Mouse (Mus musculus): ENCODE measurements at regions not wholly inside any gene's neighbourhood (a gene's known extent, or its start where the extent isn't known, plus 50 kb on each side); places are given as distances from the start of the nearest gene placed in this dataset.

DNA sequence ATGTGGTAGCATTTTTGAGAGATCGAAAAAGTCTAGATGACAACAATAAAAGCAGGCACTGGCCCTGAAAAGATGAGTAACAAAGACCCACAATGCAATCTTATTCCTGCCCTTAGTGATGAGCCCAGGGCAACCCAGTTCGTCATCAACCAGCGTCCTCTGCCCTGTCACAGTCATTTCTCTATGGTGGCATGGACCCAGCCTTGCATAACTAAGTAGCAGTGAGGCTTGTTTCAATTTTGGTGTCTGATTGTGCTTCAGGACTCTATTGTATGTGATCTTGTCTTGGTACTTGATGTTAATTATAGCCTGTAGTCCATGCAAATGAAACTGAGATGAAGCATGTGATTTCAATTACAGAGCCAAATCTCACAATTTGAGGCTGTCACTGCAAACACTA lies 412.3 kb upstream of the Negr1 start:
- Histone ChIP-seq H3K4me3 (ENCODE audit: low read depth, low read length) (no peak overlapping the region), H3K9me3 (ENCODE audit: control insufficient read depth, low read length) (no peaks in the 10 kb centered on the region), H3K9ac (ENCODE audit: low read length) (no peak overlapping the region), H3K36me3 (ENCODE audit: control insufficient read depth, insufficient read depth, low read length) (no peaks in the 10 kb centered on the region), H3K27me3 (ENCODE audit: control insufficient read depth, insufficient read depth, low read length) (no peaks in the 10 kb centered on the region), H3K27ac (replicated peaks; ENCODE audit: low read depth, low read length) (no peak overlapping the region), H3K4me1 (ENCODE audit: control insufficient read depth, insufficient read depth, low read length) (no peaks in the 10 kb centered on the region), H3K4me2 (ENCODE audit: low read depth, severe bottlenecking) (no peak overlapping the region)
- ATAC-seq (ENCODE audit: insufficient number of reproducible peaks, low FRiP score, low TSS enrichment, low read depth): no peak
- no peak for DNase-seq (ENCODE audit: low spot score)
- WGBS: 90% methylated on average over 3 of the region's 3 CpGs

DNA sequence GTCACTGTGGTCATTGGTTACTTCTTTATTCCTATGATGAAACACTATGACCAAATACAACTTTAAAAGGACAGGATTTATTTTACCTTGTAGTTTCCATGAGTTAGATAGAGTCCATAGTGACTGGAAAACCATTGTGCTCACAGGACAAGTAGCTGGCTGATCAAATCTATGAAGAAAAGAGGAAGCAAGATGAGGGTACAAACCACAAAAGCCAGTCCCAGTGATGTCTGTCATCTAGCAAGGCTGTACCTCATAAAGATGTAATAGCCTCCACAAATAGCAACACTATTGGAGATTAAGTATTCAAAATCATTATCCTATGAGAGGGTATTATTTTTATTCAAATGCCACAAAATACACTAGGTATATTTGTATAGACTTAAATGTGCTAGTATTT lies 391.5 kb upstream of the Negr1 start:
- ATAC-seq (ENCODE audit: insufficient number of reproducible peaks, low FRiP score, low TSS enrichment, low read depth) (no peak), DNase-seq (ENCODE audit: low spot score) (no peak)
- H3K27ac ChIP-seq (replicated peaks; ENCODE audit: low read depth, low read length): no peak overlapping the region
- no peak overlapping the region for H3K4me2 ChIP-seq (ENCODE audit: low read depth, severe bottlenecking)
- no peak overlapping the region for H3K9ac ChIP-seq (ENCODE audit: low read length)
- H3K4me3 ChIP-seq (ENCODE audit: low read depth, low read length): no peak overlapping the region
- no peaks in the 10 kb centered on the region for H3K27me3 ChIP-seq (ENCODE audit: control insufficient read depth, insufficient read depth, low read length)
- no peaks in the 10 kb centered on the region for H3K9me3 ChIP-seq (ENCODE audit: control insufficient read depth, low read length)
- H3K4me1 ChIP-seq (ENCODE audit: control insufficient read depth, insufficient read depth, low read length): no peaks in the 10 kb centered on the region
- H3K36me3 ChIP-seq (ENCODE audit: control insufficient read depth, insufficient read depth, low read length): no peaks in the 10 kb centered on the region

DNA sequence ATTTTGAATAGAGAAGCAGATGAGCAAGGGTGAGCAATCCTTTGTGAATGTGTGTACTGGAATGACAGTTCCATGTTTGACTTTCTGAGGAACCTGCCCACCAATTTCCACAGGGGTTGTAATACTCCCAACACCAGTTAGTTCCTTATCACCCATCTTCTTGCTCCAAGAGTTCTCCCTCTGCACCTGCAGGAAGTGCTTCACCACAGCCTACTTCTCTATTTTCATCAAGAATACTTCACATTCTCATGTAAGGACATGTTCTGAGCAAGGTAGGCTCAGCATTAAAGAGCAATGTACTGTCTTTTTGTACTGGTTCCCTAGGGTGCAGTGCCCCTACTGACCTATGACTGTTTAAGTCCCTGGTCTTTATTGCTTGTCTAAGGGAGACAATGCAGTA lies 362.9 kb upstream of the Negr1 start:
- H3K27ac ChIP-seq (replicated peaks; ENCODE audit: low read depth, low read length): no peak overlapping the region

DNA sequence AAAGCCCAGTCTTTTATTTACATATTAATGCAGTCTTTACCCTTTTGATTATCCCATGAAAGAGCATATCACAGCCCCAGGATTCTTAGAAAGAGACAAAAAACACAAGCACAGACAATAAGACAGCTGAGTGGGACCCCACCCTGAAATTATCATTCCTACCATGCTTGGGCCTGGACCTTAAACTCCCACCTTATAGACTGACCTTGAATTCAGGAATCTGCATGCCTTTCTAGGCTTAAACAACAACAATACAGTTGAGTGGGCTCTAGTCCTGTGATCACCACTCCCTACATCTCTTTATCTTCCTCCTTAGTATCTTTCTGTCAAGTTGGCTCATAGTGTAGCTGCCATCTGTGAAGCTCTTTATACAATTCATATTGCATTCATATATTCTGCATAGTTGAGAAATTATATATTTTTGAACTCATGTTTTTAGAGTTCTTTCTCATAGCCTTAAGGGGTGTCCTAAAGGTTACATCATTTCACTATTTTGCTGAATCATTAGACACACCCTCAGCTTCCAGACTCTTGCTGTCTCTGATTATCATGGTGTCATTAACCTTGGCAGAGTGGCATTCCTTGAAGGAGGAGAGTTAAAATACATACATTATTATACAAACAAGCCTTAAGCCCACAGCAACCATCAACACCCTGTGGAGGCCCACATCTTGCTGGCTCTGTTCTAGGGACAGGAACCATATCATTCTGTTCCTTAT lies 361.7 kb upstream of the Negr1 start:
- Histone ChIP-seq H3K9ac (ENCODE audit: low read length) (no peak overlapping the region), H3K9me3 (ENCODE audit: control insufficient read depth, low read length) (no peaks in the 10 kb centered on the region), H3K4me3 (ENCODE audit: low read depth, low read length) (no peak overlapping the region), H3K36me3 (ENCODE audit: control insufficient read depth, insufficient read depth, low read length) (no peaks in the 10 kb centered on the region), H3K4me2 (ENCODE audit: low read depth, severe bottlenecking) (no peak overlapping the region), H3K4me1 (ENCODE audit: control insufficient read depth, insufficient read depth, low read length) (no peaks in the 10 kb centered on the region), H3K27ac (replicated peaks; ENCODE audit: low read depth, low read length) (no peak overlapping the region), H3K27me3 (ENCODE audit: control insufficient read depth, insufficient read depth, low read length) (no peaks in the 10 kb centered on the region)
- no peak for ATAC-seq (ENCODE audit: insufficient number of reproducible peaks, low FRiP score, low TSS enrichment, low read depth)
- no peak for DNase-seq (ENCODE audit: low spot score)

More for the DNA sequence above, 362.9 kb upstream of the Negr1 start:
- H3K4me2 ChIP-seq (ENCODE audit: low read depth, severe bottlenecking): no peak overlapping the region
- no peaks in the 10 kb centered on the region for H3K36me3 ChIP-seq (ENCODE audit: control insufficient read depth, insufficient read depth, low read length)
- no peaks in the 10 kb centered on the region for H3K4me1 ChIP-seq (ENCODE audit: control insufficient read depth, insufficient read depth, low read length)
- H3K9ac ChIP-seq (ENCODE audit: low read length): no peak overlapping the region
- DNase-seq (ENCODE audit: low spot score): no peak
- H3K27me3 ChIP-seq (ENCODE audit: control insufficient read depth, insufficient read depth, low read length): no peaks in the 10 kb centered on the region
- H3K9me3 ChIP-seq (ENCODE audit: control insufficient read depth, low read length): no peaks in the 10 kb centered on the region
- no peak for ATAC-seq (ENCODE audit: insufficient number of reproducible peaks, low FRiP score, low TSS enrichment, low read depth)
- no peak overlapping the region for H3K4me3 ChIP-seq (ENCODE audit: low read depth, low read length)

DNA sequence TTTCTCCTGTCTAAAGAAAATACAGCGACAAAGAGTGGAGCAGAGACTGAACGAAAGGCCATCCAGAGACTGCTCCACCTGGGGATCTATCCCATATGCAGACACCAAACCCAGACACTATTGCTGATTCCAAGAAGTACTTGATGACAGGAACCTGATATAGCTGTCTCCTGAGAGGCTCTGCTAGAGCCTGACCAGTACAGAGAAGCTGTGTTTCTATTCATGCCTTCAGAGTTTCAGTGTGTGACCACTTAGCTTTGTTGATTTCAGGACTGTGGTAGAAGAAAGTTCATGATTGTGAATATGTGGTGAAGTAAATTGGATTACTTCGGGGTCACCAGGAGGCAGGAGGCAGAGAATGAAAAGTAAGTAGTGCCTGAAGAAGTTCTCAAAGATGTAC lies 356.3 kb upstream of the Negr1 start:
- Histone ChIP-seq H3K36me3 (ENCODE audit: control insufficient read depth, insufficient read depth, low read length) (no peaks in the 10 kb centered on the region), H3K4me3 (ENCODE audit: low read depth, low read length) (no peak overlapping the region), H3K9me3 (ENCODE audit: control insufficient read depth, low read length) (no peaks in the 10 kb centered on the region), H3K27me3 (ENCODE audit: control insufficient read depth, insufficient read depth, low read length) (no peaks in the 10 kb centered on the region), H3K4me1 (ENCODE audit: control insufficient read depth, insufficient read depth, low read length) (no peaks in the 10 kb centered on the region), H3K4me2 (ENCODE audit: low read depth, severe bottlenecking) (no peak overlapping the region), H3K27ac (replicated peaks; ENCODE audit: low read depth, low read length) (no peak overlapping the region), H3K9ac (ENCODE audit: low read length) (no peak overlapping the region)
- ATAC-seq (ENCODE audit: insufficient number of reproducible peaks, low FRiP score, low TSS enrichment, low read depth) (no peak), DNase-seq (ENCODE audit: low spot score) (no peak)
- 86% methylated on average over 3 of the region's 3 CpGs for WGBS

DNA sequence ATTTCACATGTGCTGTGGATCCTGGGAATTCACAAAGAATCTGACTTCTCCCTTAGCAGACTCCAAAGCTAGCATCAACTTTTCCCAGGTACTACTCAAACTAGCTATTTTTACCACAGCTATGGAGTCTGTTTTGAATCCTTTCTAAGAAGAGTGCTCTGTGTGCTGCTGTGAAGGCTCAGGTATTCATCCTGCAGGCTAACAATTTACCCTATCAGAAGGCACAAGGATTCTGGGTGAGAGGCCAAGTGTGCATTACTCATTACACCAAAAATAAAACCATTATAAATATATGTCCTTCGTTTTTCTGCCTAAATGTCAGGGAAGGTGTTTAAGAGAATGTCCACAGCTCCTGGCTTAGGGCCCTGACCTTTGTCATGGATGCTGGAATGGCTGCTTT lies 353.2 kb upstream of the Negr1 start:
- no peak overlapping the region for H3K27ac ChIP-seq (replicated peaks; ENCODE audit: low read depth, low read length)
- ATAC-seq (ENCODE audit: insufficient number of reproducible peaks, low FRiP score, low TSS enrichment, low read depth) (no peak), DNase-seq (ENCODE audit: low spot score) (no peak)
- H3K4me1 ChIP-seq (ENCODE audit: control insufficient read depth, insufficient read depth, low read length): no peaks in the 10 kb centered on the region
- no peak overlapping the region for H3K4me3 ChIP-seq (ENCODE audit: low read depth, low read length)
- H3K9me3 ChIP-seq (ENCODE audit: control insufficient read depth, low read length): no peaks in the 10 kb centered on the region
- no peak overlapping the region for H3K9ac ChIP-seq (ENCODE audit: low read length)
- H3K4me2 ChIP-seq (ENCODE audit: low read depth, severe bottlenecking): no peak overlapping the region
- WGBS: 45% methylated on average over 1 of the region's 1 CpGs
- no peaks in the 10 kb centered on the region for H3K36me3 ChIP-seq (ENCODE audit: control insufficient read depth, insufficient read depth, low read length)
- H3K27me3 ChIP-seq (ENCODE audit: control insufficient read depth, insufficient read depth, low read length): no peaks in the 10 kb centered on the region

DNA sequence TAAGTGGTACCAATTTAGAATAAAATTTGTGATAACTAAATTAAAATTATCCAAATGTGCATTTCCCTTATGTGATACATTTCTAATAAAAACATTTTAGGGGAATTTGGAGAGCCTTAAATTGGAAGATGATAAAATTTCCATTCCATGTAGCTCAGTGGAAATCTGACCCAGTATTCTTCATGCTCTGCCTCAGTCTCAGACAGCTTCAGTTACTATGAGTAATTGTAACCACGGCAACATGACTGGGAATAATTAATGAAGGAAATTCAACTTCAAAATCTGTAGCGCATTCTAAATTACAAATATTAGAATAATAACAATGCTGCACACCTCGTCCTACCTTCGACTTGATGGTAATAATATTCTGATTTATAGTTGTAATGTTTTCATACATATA lies 350.8 kb upstream of the Negr1 start:
- Histone ChIP-seq H3K27me3 (ENCODE audit: control insufficient read depth, insufficient read depth, low read length) (no peaks in the 10 kb centered on the region), H3K9me3 (ENCODE audit: control insufficient read depth, low read length) (no peaks in the 10 kb centered on the region), H3K4me1 (ENCODE audit: control insufficient read depth, insufficient read depth, low read length) (no peaks in the 10 kb centered on the region), H3K36me3 (ENCODE audit: control insufficient read depth, insufficient read depth, low read length) (no peaks in the 10 kb centered on the region), H3K27ac (replicated peaks; ENCODE audit: low read depth, low read length) (no peak overlapping the region), H3K4me3 (ENCODE audit: low read depth, low read length) (no peak overlapping the region), H3K9ac (ENCODE audit: low read length) (no peak overlapping the region), H3K4me2 (ENCODE audit: low read depth, severe bottlenecking) (no peak overlapping the region)
- ATAC-seq (ENCODE audit: insufficient number of reproducible peaks, low FRiP score, low TSS enrichment, low read depth): no peak
- DNase-seq (ENCODE audit: low spot score): no peak
- WGBS: 90% methylated on average over 4 of the region's 4 CpGs

DNA sequence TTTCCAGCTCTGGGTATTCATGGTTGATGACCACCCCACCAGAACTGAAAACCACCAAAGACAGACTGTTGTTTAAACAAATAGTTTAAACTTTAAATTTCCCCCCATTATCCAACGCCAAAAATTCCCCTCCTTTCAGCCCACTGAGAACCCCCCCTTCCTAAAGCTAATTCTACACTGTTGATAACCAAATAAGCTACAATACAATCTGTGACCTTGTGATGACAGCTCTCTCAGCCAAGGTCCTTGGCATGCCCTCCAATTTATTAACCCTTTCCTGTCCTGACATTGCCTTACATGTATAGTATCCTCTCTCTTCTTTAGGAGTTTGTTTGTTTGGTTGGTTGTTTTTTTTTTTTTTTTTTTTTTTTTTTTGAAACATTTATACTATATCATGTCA lies 346.8 kb upstream of the Negr1 start:
- WGBS: 69% methylated on average over 1 of the region's 1 CpGs
- ATAC-seq (ENCODE audit: insufficient number of reproducible peaks, low FRiP score, low TSS enrichment, low read depth): no peak
- no peaks in the 10 kb centered on the region for H3K4me1 ChIP-seq (ENCODE audit: control insufficient read depth, insufficient read depth, low read length)

DNA sequence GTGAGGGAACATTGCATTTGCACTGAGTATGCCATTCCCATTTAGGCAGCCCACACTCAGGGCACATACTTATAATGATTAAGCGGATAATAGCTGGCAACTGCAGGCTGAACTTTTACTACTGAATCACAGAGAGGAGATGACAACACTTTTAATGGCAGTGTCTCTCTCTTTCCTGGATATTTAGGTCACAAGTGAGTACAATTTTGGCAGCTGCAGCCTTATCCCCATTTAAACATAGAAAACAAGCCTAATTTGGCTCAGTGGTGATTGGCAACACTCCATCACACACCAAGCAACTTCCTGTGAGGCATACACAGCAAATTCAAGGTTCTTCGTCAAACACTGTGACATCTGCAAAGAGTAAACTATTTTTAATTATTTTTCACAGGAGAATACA lies 329.5 kb upstream of the Negr1 start:
- no peaks in the 10 kb centered on the region for H3K36me3 ChIP-seq (ENCODE audit: control insufficient read depth, insufficient read depth, low read length)
- no peak overlapping the region for H3K27ac ChIP-seq (replicated peaks; ENCODE audit: low read depth, low read length)
- H3K9me3 ChIP-seq (ENCODE audit: control insufficient read depth, low read length): no peaks in the 10 kb centered on the region
- ATAC-seq (ENCODE audit: insufficient number of reproducible peaks, low FRiP score, low TSS enrichment, low read depth) (no peak), DNase-seq (ENCODE audit: low spot score) (no peak)
- 88% methylated on average over 2 of the region's 2 CpGs for WGBS
- H3K27me3 ChIP-seq (ENCODE audit: control insufficient read depth, insufficient read depth, low read length): no peaks in the 10 kb centered on the region
- H3K4me3 ChIP-seq (ENCODE audit: low read depth, low read length): no peak overlapping the region
- no peak overlapping the region for H3K9ac ChIP-seq (ENCODE audit: low read length)
- H3K4me1 ChIP-seq (ENCODE audit: control insufficient read depth, insufficient read depth, low read length): no peaks in the 10 kb centered on the region
- H3K4me2 ChIP-seq (ENCODE audit: low read depth, severe bottlenecking): no peak overlapping the region

More for the DNA sequence above, 346.8 kb upstream of the Negr1 start:
- no peak overlapping the region for H3K4me3 ChIP-seq (ENCODE audit: low read depth, low read length)
- no peak overlapping the region for H3K27ac ChIP-seq (replicated peaks; ENCODE audit: low read depth, low read length)
- H3K36me3 ChIP-seq (ENCODE audit: control insufficient read depth, insufficient read depth, low read length): no peaks in the 10 kb centered on the region
- H3K4me2 ChIP-seq (ENCODE audit: low read depth, severe bottlenecking): no peak overlapping the region
- H3K27me3 ChIP-seq (ENCODE audit: control insufficient read depth, insufficient read depth, low read length): no peaks in the 10 kb centered on the region
- H3K9me3 ChIP-seq (ENCODE audit: control insufficient read depth, low read length): no peaks in the 10 kb centered on the region
- no peak for DNase-seq (ENCODE audit: low spot score)
- no peak overlapping the region for H3K9ac ChIP-seq (ENCODE audit: low read length)

All from limb, embryonic 11.5 days (tissue).